In the genomic region with DNA sequence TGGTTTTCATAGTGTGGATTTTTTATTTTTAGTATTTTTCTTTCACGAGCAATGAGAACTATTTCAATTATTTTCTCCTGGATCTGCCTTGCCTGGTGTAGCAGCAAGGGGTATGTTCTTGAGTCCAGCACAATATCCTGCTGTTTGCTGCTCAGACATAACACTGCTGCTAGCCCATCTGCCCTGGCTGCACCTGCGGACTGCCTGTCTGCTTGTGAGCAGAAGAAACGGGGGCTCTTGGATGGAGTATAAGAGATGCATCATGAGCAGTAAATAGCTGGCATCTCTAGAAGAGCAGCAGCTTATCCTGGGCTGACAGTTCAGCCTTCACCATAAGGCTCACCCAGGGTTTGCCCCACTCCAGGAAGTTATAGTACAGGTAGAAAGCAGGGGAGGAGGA, we compare ENCODE assay signal across 22 mouse cellular contexts.
DNase-seq lines count a peak whose midpoint lies in the region; ATAC-seq lines count a peak whose summit lies in the region.
"Had no signal": no experiment of that assay in that cellular context is flagged by ENCODE, and none has a peak within 500 bp of the region (broad histone marks: within the 10 kb centered on the region; RNA-seq: fewer than 3 reads in every experiment).

No protein-coding gene starts in this region.

- no peak overlapping the region for H3K4me2 ChIP-seq in midbrain, embryonic 11.5 days
- H3K4me2 ChIP-seq in midbrain, embryonic 15.5 days = no peak overlapping the region
- no peak overlapping the region for H3K4me2 ChIP-seq in forebrain, embryonic 13.5 days
- H3K4me2 ChIP-seq: embryonic facial prominence, embryonic 12.5 days; heart, embryonic 11.5 days; heart, embryonic 15.5 days; hindbrain, embryonic 14.5 days had no signal

- ATAC-seq in cerebellum, adult (ENCODE audit: insufficient number of reproducible peaks, low FRiP score, low TSS enrichment) = 0 out of 2 replicates have a peak, but pooled peaks have one; percentile 36
- ATAC-seq in midbrain, embryonic 11.5 days (ENCODE audit: low FRiP score) = no peak
- no peak for ATAC-seq in midbrain, embryonic 15.5 days (replicated peaks)
- ATAC-seq in forebrain, embryonic 13.5 days = no peak
- ATAC-seq: CD4-positive, CD25-positive, alpha-beta regulatory T cell, adult 4 months; forebrain, embryonic 16.5 days; intestine, embryonic 16.5 days had no signal

- H3K4me3 ChIP-seq in midbrain, embryonic 11.5 days (ENCODE audit: low read depth, low read length) = no peak overlapping the region
- no peak overlapping the region for H3K4me3 ChIP-seq in midbrain, embryonic 15.5 days
- no peak overlapping the region for H3K4me3 ChIP-seq in forebrain, embryonic 13.5 days
- H3K4me3 ChIP-seq: embryonic facial prominence, embryonic 12.5 days; heart, adult 2 months; heart, embryonic 15.5 days had no signal

- H3K9ac ChIP-seq in midbrain, embryonic 11.5 days (ENCODE audit: low read length) = no peak overlapping the region
- no peak overlapping the region for H3K9ac ChIP-seq in midbrain, embryonic 15.5 days
- no peak overlapping the region for H3K9ac ChIP-seq in forebrain, embryonic 13.5 days
- H3K9ac ChIP-seq: embryonic facial prominence, embryonic 12.5 days; heart, embryonic 15.5 days; hindbrain, embryonic 14.5 days had no signal

- no peaks in the 10 kb centered on the region for H3K9me3 ChIP-seq in midbrain, embryonic 11.5 days (ENCODE audit: control insufficient read depth, low read length)
- H3K9me3 ChIP-seq in midbrain, embryonic 15.5 days = no peaks in the 10 kb centered on the region
- no peaks in the 10 kb centered on the region for H3K9me3 ChIP-seq in forebrain, embryonic 13.5 days (replicated peaks)
- H3K9me3 ChIP-seq: embryonic facial prominence, embryonic 12.5 days; heart, embryonic 15.5 days had no signal

- no peaks in the 10 kb centered on the region for H3K4me1 ChIP-seq in midbrain, embryonic 11.5 days (ENCODE audit: control insufficient read depth, insufficient read depth, low read length)
- H3K4me1 ChIP-seq in midbrain, embryonic 15.5 days = no peaks in the 10 kb centered on the region
- no peaks in the 10 kb centered on the region for H3K4me1 ChIP-seq in forebrain, embryonic 13.5 days
- H3K4me1 ChIP-seq: embryonic facial prominence, embryonic 12.5 days; heart, embryonic 15.5 days had no signal

- no peak overlapping the region for H3K27ac ChIP-seq in midbrain, embryonic 11.5 days (ENCODE audit: low read depth, low read length)
- H3K27ac ChIP-seq in midbrain, embryonic 15.5 days = no peak overlapping the region
- no peak overlapping the region for H3K27ac ChIP-seq in forebrain, embryonic 13.5 days
- H3K27ac ChIP-seq: embryonic facial prominence, embryonic 12.5 days; heart, adult 2 months; heart, embryonic 15.5 days; hindbrain, embryonic 14.5 days had no signal

- no peaks in the 10 kb centered on the region for H3K36me3 ChIP-seq in midbrain, embryonic 11.5 days (ENCODE audit: control insufficient read depth, insufficient read depth, low read length)
- H3K36me3 ChIP-seq in midbrain, embryonic 15.5 days (replicated peaks) = no peaks in the 10 kb centered on the region
- no peaks in the 10 kb centered on the region for H3K36me3 ChIP-seq in forebrain, embryonic 13.5 days (ENCODE audit: poor library complexity, severe bottlenecking)
- H3K36me3 ChIP-seq: embryonic facial prominence, embryonic 12.5 days; G1E; heart, embryonic 15.5 days had no signal

- DNase-seq in cerebellum, adult 8-10 months = no peak
- peak; percentile 2 for DNase-seq in midbrain, embryonic 11.5 days (ENCODE audit: low spot score, missing footprints)
- peak; percentile 10 for DNase-seq in cerebellum, adult 9-11 months
- peak; percentile 7 to 13 for DNase-seq in cerebellum, postnatal 36 days
- DNase-seq in embryo, embryonic 10 days (ENCODE audit: low spot score) = no peak
- DNase-seq: adrenal gland, adult 8-10 months; adrenal gland, postnatal 36 days; B cell, adult 2 months; gastrocnemius, postnatal 10 days; heart, adult 2 months; heart, postnatal 14 days had no signal

- no peaks in the 10 kb centered on the region for H3K27me3 ChIP-seq in midbrain, embryonic 11.5 days (ENCODE audit: control insufficient read depth, insufficient read depth, low read length)
- H3K27me3 ChIP-seq in midbrain, embryonic 15.5 days (replicated peaks) = no peaks in the 10 kb centered on the region
- no peaks in the 10 kb centered on the region for H3K27me3 ChIP-seq in forebrain, embryonic 13.5 days
- H3K27me3 ChIP-seq: embryonic facial prominence, embryonic 12.5 days; heart, embryonic 15.5 days had no signal

- 72% methylated on average over 3 of the region's 3 CpGs for WGBS in midbrain, embryonic 11.5 days
- WGBS in midbrain, embryonic 15.5 days = 78% methylated on average over 3 of the region's 3 CpGs
- 81% methylated on average over 3 of the region's 3 CpGs for WGBS in forebrain, embryonic 13.5 days

Comparison
In these comparisons a context has a peak if more than half of its experiments do, and no peak if none do; other contexts are left out.
1. DNase-seq: peak in midbrain, embryonic 11.5 days (single experiment), cerebellum, adult 9-11 months (single experiment) and cerebellum, postnatal 36 days (2 of 2); none in cerebellum, adult 8-10 months (single experiment) and embryo, embryonic 10 days (single experiment).